Mouse (Mus musculus) embryo, embryonic 10 days (tissue): ENCODE measurements around the gene Tnpo3.

Source experiments
- DNase-seq: peaks from one replicate; pipeline ENCODE4 v3.0.0-alpha.2; 2015; ENCODE audit warnings: low spot score

The Tnpo3 gene

DNA sequence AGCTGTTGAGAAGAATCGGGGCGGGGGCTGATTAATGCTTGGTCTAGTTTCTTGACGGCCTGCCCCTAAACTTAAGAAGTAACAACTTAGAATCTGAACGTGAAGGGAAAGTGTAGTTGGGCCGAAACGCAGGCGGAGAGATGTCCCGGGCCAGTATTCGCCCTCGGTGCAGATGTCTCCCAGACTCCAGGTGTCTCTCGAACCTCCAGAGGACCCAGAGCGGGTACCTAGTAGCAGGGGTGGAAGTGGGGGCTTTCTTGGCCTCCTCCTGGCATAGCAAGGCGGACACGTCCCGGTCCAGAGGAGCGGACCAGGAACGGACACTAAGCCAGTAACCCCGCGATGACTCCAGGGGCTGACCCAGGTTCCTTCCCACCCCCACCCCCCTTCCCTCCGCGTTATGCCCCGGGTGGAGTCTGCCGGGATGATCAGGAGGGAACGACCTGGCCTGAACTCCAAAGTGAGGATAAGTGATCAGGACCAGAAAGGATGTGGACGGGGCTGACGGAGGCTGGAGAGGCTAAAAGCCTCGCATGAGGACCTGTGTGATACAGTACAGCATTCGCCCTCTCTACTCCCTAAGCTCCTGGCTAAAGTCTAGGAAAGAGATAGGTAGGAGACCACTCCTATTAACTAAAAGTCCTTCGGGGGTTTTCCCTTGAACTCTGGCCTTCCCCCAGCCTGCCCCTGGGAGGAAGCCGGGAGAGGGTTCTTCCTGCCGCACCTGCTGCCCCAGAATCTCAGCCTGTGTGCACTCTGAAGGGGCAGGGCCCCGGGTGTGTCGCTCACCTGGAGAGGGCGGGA, 82.1 kb downstream of the Tnpo3 start:
- peak; percentile 21 for DNase-seq

DNA sequence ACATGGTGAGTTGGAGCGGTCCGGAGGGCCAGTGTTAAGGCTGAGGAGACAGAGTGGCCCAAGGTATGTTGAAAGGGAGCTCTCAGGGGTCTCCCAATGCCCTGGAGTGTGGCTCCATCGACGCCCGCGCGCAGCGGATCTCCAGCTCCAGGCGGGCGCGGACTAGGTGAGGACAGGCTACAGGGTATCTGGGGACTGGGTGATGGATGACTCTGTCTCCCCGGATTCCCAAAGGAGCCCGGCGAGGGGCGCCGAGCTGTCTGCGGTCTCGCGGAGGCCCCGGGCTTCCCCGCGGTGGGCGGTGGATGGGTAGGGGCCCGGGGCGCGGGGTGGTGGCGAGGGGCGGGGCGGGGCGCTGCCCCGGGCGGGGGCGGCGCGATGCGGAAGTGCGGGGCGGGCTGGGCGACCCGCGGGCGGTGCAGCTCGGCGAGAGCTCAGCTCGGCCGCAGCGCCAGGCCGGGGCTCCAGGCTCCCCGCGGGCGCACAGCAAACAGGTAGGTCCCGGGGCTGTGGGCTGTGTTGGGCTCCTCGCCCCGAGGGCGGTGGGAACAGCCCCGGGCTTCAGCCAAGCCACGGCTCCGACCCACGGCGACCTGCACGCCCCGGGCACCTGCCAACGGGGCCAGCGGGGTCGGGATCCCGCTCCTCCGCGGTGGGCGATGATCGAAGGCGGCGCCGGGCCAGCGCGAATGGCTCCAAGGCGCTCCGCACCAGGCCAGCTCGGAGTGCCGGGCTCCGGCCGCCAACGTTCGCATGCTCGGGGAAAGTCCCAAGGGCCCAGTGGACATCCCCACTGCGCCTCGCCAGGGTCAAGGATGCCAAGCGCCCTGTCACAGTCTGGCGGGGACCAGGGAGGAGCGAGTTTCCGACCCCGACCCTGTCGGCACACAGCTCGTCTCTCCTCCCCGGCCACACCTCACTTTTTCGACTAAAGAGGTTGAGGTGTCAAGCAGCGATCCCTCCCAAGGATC, 83.1 kb downstream of the Tnpo3 start, which contains the start of gene Irf5:
TSS of gene Irf5 (plus strand) at position 345 of the 971 bp plus-strand sequence.
- peak; percentile 48 for DNase-seq

DNA sequence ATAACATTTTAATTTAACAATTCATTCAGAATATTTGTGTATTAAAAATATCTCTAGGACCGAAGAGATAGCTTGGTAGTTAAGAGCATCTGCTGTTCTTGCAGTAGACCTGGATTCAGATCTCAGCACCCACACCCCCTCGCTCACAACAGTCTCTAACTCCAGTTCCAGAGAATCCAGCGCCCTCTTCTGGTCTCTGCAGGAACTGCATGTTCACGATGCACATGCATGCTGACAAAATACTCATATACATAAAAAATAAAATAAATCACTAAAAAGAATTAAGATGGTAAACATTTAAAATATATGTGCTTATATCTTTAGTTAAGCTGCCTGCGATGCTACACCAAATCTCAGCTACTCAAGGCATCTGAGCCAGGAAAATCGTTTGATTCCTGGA, 84.4 kb downstream of the Tnpo3 start:
- no peak for DNase-seq

DNA sequence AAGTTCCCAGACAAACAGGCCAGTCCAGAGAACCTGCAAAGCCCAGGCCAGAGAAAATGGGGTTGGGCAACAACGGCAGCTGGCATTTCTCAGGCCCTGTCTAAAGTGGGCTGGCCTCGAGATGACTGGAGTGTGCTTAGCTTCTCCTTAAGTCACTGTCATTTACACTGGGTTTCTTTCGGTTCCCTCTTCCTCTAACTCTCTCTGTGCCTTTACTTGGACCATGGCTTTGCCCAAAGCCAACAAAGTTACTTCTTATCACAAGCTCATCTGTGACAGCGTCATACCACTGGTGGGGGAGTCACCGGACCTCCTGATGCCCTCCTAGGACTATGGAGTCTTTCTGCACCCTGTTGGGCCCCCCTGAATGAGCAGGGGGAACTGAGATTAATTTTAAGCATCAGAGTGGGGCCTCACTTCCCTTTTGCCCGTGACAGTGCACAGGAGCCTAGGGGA, 85.6 kb downstream of the Tnpo3 start:
- peak; percentile 32 for DNase-seq

DNA sequence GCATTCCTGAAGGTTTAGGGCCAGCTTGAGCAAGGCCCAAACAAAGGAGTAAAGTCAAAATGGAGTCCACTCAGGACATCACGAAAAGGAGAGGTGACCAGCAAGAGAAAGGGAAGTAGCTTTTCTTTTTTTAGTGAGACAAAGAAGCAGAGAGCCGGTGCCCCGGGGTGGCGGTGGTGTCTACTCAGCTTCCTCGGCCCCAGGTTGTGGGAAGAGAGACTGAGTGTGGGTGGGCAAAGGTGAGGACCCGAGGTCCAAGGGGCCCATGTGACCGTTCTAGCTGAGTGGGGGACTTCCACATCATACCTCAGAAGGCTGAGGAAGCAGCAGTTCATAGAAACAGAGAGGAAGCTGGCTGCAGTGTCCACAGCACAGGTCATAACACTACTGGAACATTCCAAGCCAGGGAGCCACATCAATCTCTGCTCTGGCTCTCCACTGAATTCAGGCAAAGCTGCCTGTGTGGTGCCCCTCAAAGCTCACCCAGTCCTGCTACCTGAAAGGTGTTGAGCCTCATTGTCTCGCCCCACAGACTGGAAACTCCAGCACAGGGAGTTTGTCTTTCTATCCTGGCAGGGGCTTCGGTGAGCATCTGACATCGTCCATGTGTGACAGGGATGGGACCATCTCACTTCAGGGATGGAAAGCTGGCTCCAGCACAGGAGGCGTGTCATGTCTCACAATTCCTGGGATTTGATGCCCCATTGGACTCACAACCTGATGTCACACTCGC, 86.2 kb downstream of the Tnpo3 start:
- no peak for DNase-seq

DNA sequence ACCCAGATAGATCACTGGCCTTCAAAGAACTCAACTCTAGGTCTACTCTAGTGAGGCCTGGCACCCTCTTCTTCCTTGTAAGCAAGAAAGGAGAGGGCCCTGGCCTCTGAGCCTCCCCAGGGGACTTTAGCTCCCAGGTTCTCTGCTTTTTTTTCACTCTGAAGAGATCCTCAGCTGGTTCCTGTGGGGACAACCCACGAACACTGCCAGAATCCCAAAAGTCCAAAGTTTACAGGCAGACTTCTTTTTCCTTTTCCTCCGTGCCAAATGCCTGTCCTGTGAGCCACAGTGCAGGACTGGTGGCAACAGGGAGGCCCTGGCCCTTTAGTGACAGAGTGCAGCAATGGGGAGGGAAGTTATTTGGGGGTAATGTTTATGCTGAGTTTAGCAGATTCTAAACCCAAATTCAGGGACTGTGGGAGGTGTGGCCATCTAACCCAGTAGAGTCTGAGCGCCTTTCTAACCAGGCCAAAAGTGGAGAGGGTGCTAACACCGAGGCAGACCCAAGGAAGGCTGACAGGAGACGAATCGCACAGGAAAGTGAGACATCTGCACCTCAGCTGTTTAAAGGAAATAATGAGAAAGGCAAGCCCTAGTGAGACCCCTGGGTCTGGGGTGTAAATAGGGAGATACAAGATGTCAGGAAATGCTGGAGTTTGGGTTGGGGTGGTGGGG, 86.9 kb downstream of the Tnpo3 start:
- DNase-seq: no peak

DNA sequence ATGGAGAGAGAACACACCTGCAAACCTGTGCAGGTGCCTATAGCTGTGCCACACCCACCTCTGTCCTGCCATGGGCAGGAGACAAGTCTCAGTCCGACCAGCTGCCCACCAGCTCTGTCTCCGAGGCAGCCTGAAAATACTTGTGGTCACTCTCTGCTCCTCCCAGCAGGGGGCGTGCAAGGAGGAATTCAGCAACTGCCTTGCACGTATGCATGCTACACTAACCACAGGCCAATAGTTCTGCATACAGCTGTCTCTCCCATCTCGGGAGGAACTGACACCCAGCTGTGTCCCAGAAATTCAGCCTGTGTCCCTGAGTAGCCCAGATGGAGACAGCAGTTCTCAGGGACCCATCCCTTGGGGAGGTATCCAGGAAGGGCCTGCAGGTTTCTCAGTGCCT, 92.5 kb downstream of the Tnpo3 start:
- peak; percentile 84 for DNase-seq

DNA sequence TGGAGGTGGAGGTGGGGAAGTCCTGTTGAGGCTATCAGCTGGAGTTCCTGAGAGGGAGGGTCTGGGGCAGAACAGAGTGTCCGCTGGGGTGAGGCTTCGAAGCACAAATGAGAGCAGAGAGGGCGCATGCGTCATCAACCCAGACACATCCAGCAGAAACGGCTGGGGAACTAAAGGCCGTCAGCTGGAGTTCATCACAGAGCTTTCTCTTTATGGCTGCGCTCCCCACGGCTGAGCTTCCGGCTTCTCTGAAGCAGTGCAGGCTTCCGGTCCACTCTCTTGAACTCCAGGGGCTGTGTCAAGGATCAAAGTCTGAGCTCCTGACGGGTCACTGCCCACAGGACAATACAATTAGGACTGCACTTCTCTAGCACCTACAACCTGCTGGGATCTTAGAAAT, 96.4 kb downstream of the Tnpo3 start:
- DNase-seq: peak; percentile 93

DNA sequence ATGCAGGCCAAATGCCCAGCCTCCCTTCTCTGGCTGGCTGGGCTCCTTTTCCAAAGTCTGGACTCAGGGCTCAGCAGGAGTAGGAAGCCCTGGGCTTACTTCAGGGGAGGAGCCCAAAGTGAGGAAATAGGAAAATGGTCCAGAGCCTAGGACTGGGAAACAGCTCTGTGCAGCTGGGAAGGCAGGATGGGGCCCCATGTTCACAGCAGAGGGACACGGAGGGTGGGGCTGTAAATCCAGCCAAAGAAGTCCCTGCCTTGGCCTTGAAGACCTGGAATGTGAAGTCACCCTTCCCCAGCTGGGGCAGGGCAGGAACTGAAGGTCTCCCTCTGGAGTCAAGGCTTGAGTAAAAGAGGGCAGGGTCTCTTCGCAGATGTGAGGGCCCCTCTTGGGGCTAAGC, 100.6 kb downstream of the Tnpo3 start:
- DNase-seq: peak; percentile 14

DNA sequence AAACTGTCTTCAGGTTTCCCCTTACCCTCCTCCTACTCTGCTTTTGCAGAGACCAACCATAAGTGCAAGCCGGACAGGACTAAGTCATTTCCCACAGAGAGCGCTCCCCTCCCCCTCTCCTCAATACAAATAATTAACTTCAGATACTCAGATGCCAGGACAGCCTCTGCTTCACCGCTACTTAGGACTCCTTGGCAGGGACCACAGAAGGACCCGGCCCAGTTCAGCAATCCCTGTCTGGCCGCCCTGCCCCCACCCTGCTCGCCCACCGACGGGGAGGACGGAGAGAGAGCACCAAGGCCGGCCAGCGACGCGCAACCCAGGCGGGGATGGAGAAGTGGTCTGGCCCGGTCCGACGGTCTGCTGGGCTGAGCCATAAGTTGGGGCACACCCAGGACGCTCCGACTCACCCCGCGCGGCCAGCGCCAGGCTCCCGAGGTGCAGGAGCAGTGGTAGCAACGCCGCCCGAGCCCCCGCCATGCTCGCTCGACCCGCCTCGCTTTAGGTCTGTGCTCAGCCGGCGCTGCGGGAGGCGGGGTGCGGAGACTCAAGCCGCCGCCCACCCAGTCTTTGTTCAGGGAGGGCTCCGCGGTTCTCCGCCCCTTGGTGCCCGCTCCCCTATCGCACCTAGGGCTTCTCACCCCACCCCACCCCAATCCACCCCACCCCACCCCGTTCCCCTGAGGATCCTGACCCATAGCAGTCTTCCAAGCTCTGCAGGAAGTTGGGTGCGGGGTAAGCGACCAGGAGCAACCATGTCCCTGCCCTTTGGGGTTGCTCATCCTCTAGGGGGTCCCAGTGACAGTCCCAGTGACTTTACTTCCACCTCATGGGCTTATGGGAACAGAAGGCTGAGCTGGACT, 102.0 kb downstream of the Tnpo3 start, which contains the start of gene Kcp:
TSS of gene Kcp (minus strand) at position 506 of the 863 bp plus-strand sequence.
- peak; percentile 61 for DNase-seq

DNA sequence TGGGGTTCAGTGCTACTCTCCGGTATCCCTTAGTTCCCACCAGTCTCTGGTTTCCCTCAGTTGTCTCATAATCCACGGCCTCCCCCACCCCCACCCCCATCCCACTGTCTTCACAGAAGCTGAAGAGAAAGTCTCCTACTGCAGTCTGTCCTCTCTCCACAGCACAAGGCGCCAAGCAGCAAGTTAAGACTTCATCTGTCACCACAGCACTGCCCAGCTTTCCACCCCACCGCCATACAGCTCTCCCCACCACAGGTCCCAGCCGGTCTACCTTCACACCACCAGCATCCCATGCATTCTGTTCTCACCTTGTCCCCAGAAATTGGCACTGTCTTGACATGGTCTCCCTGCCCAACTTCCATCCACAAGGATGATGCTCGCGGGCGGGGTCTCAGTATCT, 102.9 kb downstream of the Tnpo3 start:
- DNase-seq: no peak

DNA sequence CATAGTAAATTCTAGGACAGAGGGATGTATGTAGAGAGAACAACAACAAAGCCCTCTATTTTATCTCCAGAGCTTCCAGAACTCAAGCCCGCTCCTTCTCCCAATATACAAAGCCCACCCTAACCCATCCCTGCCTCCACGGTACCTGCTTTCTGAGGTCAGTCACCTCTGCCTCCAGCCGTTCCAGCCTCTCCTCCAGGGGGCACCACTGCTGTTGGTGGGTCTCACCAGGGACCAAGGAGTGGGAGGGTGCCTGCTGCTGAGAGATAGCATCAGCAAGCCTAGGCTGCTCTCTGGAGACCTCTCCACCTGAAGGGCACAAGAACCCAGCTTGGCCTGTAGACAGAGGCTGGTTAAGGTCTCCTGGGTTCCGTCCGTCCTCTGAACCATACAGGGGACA, 104.2 kb downstream of the Tnpo3 start:
- no peak for DNase-seq

DNA sequence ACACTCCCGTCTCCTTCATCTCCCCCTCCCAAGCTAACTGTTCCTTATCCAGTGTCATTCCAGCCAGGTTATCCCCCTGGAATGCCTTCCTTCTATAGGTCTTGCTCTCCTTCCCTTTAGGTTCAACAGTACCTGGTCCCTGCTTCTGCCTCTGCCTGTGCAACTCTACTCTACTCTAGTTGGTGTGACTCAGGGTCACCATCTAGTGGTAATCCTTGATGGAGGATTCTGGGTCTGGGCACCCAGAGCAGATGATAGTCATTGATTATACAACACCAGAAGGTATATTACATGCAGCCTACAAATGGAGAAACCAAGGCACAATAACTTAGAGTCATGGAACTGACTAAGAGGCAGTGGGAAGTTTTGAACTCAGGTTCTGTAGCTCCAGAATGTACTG, 108.1 kb downstream of the Tnpo3 start:
- no peak for DNase-seq

DNA sequence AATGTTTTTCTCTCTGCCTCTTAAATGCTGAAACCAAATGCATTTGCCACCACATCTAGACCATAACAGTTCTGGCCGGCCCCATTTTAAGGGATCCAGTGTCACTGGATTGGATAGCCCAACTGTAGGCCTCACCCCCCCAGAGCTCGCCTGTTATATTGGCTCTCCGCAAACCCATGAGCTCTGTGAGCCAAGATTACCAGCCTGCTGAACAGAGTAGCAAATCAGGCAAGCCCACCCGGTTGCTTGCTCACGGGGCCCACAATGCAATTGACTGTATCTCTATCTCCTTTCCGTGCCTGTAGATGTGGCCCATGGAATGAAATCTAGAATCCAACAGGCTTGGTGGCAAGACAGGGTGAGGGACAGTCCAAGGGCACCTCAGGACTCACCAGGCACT, 108.9 kb downstream of the Tnpo3 start:
- DNase-seq: no peak

DNA sequence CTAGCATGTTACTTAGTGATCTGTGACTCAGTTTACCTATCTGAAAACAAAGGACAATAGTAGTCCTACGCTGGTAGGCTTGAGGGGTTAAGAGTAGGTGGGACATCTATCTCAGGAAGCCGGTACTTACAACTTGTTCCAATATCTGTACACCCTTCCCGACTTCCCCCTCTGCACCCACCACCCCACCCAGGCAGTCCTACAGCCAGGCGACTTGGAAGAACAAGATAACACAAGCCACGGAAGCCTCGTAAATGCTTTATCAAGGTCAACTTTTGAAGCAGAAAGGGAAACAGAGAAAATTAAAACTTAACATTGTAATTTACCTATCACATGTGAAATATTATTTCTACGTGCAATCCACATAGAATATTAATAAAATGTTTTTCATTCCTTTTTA, 109.5 kb downstream of the Tnpo3 start:
- no peak for DNase-seq

DNA sequence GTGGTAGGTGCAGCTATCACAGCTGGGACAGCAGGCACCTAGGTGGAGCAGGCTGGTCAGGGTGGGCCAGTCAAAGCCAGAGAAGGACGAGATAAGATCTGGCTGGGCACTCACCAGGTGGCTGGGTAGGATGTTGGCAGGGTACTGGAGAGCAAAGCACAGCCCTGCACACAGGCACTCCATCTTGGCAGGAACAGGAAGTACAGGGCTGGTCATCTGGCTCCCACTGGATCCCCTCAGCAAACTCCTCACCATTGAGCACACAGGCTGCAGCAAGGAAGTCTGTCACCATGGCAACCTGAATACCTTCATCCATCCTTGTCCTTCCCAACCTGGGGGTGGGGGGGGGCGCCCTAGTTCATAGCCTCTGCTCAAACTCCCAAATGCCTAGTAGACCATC, 111.9 kb downstream of the Tnpo3 start:
- DNase-seq: no peak

DNA sequence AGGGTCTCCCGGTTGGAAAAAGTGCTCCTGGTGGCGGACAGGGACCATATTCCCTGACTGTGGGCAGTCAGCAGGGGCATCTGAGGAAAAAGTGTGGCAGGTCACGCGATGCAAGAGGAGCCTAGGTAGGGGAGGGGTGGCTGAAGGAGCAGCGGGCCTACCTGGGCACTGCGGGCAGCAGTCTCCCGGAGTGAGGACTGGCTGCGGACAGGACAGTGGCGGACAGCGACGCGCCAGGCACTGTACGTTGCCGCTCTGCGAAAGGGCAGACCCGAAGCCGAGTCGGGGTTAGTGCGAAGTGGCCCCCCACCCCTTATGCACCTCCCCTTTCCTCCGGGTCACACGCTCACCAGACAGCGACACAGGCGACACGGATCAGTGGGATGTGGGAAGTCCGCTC, 113.4 kb downstream of the Tnpo3 start:
- no peak for DNase-seq

DNA sequence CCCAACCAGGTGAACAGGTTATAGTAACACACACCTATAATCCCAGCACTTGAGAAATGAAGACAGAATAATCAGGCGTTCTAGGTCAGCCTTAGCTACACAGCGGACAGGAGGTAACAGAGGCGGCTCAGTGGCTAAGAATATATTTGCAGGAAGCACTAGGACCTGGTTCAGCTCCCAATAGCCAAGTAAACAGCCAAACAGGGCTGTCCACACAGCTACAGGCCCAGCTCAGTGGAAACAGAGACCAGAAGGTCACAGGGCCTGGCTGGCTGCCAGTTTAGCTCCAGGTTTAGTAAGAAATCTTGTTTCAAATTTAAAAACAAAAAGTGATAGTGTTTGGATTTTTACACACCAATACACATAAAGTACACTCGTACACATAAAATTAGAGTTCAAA, 115.6 kb downstream of the Tnpo3 start:
- no peak for DNase-seq
